Mouse (Mus musculus) thymus, adult 18-20 months (tissue): ENCODE data around the gene Wdr63.
A peak's percentile ranks its signal among the peaks of the same experiment; 100 is the strongest.

Experiments used
- DNase-seq, 2 experiments: peaks; one replicate each; pipeline ENCODE4 v3.0.0; 2022; ENCODE audit warnings: mixed read lengths in 2 of 2

The Wdr63 gene

DNA sequence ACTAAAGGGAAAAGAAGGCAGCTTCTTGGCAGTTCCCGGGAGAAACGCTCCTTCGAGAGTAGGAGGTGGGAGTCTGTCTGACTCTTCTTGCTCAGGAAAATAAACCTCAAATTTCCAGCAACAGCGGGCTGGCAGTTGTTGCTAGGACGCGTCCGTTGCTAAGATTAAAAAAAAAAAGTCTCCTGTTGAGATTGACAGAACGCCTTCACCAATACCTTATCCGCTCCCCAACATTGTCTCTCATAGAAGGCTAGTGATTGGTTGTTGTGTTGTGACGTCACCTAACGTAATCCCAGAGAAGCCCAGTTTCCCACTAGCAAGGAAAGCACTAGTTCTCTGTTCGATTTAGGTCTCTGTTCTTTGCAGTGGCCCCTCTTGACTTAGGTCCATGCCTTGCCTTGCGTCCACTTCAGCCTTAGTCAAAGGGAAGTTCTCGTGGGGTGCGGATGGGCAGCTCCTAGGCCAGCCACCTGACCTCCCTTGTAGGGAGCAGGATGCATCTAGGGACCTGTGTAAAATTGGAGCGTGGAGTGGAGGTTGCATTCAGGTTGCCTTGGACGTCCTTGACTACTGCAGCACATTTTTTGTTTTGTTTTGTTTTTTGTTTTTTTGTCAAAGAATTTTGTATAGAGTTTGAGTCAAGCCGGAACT is at the start of gene Wdr63:
Wdr63 (minus strand) TSS at position 210 of the 651 bp plus-strand sequence.
- DNase-seq = peak in 1 of 2 experiments; percentile 24

DNA sequence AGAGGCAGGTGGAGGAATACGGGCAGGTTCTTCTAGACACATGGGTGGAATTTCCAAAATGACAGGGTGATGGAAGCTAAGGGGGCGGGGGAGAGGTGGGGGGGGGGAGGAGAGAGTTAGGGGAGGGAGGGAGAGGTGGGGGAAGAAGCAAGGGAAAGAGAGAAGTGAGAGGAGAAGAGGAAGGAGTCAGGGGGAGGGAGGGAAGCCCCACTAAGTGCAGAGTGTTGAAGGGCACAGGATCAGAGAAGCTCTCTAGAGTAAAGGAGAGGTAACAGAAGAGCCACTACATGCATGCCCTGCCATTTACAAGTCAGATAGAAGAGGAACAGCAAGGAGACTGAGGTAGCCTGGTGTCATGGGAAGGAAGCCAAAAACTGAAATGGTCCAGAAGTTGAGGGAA is 48.9 kb upstream of the Wdr63 start:
- no peak for DNase-seq

DNA sequence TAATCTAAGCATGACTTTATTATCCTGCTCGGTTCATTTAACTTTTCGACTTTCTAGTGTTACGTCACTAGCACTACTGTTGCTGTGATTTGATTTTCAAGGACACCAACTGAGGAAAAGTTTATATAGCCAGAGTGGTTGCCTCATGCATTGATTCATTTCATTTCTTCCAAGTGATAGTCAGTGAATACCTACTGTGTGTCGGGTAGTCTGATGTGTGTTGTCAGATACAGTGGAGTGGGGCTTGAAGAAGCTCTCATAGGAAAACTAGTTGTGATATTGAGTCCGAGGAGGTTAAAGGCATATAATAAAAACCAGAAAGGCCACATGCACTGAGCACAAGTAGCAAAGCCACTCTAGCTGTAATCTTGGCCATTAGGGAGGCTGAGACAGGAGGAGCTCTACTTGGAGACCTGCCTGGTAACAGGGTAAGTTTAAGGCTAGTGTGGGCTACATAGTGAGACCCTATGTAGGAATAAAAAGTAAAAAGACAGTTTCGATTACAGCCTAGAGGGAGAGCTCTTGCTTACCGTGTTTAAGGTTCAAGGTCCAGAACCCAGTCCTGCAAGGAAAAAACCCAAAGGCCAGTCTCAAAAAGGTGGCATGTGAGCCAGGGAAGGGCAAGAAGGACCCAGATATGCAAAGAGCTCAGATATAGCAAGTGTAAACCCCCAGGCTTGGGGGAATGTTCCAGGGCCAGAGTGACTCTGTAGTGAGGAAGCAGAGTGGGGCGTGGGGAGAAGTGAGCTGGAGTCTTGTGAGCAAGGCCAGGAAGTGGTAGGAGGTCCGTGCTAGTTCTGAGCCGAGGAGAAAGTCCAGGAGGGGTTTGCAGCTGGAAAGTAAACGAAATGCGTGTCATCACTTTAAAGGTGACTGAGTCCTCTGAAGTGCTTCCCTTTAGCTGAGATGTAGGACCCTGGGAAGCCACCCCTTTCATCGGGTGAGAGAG is 48.0 kb upstream of the Wdr63 start:
- DNase-seq = peak in 1 of 2 experiments; percentile 20

DNA sequence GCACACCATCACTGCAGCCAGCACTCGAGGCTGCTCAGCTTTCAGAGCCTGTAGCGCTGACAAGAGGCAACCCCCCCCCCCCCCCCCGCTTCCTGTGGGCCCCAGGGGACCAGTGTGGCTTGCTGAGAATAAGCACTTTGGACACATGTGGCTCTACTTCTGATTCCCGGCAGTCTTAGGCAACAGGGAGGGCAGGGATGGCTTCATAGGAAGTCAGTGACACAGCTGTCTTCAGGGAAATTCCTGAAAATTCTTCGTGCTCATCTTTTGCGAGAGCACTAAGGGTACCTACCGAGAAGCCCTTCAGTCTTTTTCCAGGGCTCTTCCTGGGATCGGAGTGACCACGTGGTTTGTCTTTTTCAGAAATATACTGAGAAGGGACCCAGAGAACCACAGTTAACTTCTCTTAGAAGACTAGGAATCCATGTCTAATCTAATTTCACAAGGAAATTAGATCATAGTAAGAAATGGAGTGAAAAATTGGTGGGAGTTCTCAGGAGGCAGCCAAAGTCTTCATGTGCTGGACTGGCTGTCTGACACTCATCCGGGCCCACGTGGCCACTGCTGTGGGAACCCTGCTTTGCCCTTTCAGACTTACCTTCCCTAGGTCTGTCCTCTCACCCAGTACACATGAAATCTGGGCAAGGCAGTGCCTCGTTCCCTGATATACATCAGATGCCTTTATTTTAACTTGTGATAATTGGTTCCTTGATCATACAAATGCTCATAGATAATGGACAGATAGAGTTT is 46.1 kb upstream of the Wdr63 start:
- no peak for DNase-seq

DNA sequence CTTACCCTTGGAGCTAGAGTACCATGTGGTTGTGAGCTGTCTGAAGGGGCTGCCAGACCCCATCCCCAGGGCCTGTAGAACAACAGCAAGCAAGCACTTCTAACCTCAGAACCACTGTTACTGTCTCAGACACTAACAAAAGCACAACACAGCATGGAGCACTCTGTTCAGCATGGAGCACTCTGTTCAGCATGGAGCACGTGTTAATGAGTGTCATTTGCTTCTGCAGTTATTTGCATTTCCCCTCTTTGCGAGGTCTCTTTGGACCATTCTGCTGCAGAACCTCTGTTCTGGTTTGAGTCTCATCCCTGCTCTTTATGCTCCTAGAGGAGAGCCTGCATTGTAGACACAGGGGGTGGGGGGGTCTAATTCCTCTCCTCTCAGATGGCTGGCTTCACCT is 45.0 kb upstream of the Wdr63 start:
- DNase-seq = no peak

DNA sequence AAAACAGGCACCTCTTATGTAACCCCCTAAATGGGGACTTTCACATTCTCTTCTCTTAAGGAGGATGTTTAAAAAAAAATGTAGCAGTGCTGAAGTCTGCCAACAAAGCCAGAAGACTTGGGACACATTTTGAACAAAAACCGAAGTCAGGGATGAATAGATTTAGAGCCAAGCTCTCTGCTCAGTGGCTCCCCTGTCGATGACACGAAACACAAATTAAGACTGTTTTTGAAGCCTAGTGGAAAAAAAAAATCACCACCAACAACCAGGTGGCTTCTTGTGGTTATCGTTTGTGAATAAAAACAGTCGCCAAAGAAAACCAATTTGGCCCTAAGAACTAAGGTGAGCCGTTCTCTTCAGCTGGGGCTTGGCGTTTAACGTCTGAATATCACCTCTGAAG is 44.4 kb upstream of the Wdr63 start:
- DNase-seq = no peak

DNA sequence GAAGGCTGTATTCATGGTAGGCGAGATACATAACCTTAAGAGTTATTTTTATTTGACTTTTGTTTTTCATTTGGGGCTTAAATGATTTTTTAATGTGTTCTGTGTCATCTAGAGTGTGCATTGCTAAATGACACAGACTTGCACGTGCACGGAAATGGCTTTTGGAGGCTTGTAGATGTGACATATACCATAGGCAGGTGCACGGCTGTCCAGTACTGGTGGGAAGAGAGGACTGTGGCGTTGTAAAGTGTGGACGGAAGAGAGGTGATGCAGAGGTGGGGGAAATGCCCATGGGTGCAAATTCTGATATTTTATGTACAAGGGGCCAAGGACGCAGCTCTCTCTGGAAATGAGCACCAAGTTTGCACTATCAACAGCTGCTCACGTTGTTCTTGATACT is 43.8 kb upstream of the Wdr63 start:
- no peak for DNase-seq

DNA sequence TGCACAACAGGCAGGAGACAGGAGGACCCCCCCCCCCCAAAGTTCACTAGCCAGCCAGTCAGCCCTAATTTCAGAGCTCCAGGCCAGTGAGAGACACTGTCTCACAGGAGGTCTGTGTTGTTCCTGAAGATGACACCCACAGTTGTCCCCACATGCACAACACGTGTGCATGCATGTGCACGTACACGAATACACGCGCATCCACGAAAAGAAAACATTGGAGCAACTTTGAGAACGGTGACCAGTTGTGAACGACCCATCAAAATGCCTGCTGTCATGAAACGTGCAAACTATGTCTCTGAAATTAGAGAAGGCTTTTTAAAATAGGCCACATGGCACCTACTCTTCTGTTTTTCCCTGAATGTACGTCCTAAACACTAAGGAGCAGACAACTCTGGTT is 43.4 kb upstream of the Wdr63 start:
- no peak for DNase-seq

DNA sequence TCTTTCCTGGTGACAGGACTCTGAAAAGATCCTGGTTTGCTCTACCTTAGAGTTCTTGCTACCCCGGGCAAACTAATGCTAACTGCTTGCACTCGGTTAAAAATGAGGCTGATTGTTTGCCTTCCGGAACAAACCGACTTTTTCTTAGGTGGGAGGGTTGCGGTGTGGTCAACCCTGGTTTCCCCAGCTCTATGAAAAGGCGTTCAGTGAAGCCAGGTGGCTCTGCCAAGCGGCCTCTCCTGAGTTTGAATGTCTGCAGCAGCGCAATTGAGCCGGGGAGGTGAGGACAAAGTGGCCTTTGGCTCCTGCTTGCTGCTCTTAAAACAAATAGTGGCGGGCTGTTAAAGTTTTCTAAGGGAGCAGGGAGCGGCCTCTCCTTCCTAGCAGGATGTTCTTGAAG is 42.6 kb upstream of the Wdr63 start:
- DNase-seq = peak; percentile 25 to 48

DNA sequence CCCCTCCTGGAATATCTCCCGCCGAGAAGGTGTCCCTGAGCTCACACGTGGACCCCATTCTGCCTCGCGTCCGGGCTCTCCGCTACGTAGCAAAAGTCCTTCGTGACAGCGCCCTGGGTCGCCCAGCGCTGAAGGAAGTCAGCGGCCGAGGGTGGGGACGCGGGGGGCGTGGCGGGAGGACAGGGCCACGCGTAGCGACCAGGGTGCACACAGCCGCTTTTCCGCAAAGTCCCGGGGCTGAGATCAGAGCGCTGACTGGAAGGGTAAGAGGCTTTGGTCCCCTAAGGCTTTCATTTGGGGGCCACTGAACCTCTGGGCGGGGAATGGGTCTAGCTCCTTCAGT is 42.1 kb upstream of the Wdr63 start:
- peak; percentile 43 to 53 for DNase-seq

DNA sequence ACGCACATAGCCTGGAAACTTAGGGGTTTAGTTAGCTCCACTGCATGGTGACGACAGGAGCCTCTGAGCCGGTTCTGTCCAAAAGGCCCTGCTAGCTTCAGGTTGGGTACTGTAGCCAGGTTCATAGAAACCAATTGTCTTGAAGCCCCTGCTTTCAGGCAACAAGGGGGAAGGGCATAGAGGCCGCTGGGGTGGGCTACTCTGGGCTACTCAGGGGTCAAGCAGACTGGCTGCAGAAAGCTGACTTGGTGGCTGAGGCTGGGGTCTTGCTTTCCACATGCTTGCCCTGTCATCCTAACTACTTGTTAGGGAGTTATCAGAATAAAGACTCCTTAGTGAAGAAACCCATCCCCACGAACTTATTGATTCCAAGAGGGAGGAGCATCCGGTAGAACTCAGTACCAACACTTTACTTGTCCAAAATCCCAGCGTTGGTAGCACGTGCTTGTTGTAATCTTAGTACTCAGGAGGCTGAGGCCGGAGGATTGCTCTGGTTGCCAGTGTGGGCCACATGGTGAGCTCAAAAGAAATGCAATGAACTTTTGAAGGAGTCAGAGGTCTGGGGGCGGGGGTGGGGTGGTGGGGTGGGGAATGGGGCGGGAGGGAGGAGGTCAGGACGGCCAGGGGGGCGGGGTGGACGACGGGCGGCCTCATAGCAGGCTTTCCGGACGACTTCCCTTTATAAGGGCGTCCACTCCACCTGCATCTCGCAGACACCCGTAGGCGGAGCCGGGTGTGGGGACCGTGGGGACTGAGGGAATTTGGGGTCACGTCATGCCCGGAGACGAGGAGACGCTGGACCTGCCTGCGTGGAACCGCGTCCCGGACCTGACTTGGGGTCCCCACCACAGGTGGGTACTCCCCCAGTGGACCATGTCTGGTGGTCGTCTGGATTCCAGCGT is 41.5 kb upstream of the Wdr63 start, which contains the start of gene Mcoln2:
Mcoln2 (plus strand) TSS at position 678 of the 902 bp plus-strand sequence.
- DNase-seq = peak in 1 of 2 experiments; percentile 43

DNA sequence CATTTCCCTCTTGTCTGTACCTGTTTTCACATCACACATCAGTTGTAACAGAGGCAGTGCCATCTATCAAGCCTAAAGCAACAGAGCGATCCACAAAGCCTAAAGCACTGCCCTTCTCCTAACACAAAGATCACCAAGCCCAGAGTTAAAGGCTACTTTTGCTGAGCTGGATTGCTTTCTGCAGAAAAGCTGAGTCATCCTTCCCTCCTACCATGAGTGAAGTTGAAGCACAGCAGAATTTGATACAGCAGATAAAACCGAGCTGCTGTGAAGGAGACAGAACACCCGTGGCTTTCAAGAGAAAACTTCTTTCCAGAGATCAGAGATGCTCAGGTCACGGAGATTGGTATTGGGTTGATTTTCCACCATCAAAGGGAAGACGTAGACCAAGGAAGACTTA is 38.2 kb upstream of the Wdr63 start:
- DNase-seq = no peak

DNA sequence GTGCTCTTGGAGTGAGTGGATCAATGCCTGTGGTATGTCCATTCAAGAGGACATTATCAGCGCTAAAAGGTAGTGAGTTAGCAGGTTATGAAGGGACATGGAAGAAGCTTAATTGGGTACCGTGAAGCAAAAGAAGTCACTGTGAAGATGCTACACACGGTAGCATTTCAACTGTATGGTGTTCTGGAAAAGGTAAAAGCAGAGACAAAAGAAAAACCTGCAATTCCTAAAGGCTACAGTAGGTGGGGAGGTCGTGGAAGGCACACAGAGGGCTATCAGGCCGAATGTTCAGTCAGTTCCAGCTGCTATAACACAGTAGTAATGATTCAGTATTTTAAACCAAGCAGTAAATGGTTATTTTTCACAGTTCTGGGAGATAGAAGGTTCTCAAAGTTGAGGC is 37.6 kb upstream of the Wdr63 start:
- no peak for DNase-seq

DNA sequence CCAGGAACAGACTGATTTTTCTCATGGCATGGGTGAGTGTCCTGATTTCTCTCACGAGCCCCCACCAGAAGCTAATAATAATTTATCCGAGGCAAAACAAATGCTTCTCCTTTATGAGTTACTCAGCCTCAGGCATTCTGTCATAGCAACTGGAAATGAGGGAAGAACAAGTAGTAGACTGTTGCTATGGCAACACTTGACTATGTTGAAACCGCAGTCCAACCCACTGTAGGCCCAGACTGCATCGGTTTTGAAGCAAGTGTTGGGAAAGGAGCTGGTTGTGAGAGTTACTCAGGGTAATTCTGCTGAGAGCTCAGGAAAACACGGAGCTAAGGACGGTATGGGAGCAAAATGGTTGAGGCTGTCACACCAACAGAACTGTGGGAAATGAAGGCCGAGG is 34.6 kb upstream of the Wdr63 start:
- DNase-seq = no peak

DNA sequence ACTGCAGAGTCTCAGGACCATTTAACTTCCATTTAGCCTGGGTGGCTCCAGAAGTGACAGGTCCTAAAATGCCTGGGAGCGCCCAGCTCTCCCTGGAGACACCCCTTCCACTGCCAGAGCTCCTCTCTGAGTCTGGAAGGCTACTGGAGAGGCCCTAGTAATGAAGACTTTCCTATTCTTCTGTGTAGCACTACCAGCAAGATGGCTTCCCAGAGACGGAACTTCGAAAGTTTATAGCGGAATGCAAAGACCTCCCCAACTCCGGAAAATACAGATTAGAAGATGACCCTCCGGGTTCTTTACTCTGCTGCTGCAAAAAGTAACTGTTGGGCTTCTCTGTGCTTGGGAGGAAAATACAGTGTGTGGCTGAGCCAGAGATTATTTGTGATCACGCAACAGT is 32.3 kb upstream of the Wdr63 start:
- DNase-seq = no peak

DNA sequence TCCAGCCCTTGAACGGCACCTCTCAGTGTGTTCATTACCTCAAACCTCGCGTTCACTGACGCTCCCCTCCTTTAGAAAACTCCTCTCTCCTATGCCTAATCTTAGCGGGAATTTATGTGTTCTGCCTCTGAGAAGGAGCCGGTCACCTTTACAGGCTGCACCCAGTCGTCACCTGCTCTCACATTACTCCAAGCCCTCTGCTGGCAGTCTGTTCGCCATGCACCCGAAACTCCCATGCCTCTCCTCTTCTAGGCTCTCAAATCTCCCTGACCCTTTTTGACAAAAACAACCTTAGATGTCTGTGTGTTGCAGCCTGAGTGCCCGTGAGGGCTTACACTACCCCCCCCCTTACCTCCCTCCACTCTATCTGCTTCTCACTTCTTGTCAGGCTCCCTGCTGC is 28.5 kb upstream of the Wdr63 start:
- no peak for DNase-seq

DNA sequence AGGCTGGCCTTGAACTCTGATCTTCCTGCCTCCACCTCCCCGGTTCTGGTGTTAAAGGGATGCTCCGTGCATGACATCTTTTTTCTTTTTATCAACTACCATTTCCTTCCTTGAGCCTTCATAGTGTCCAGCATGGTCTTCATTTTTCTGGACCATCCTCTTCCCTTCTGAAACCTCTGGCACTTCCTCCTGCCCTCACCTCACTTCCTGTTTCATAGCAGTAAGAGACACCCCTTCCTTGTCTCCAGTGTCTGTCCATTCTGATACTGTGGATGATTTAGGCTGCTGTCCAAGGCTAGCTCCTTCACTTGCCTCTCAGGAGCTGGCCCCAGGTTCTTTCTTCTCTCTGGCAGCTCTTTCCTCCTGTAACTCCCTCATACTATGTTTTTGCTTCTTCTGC is 27.5 kb upstream of the Wdr63 start:
- no peak for DNase-seq

DNA sequence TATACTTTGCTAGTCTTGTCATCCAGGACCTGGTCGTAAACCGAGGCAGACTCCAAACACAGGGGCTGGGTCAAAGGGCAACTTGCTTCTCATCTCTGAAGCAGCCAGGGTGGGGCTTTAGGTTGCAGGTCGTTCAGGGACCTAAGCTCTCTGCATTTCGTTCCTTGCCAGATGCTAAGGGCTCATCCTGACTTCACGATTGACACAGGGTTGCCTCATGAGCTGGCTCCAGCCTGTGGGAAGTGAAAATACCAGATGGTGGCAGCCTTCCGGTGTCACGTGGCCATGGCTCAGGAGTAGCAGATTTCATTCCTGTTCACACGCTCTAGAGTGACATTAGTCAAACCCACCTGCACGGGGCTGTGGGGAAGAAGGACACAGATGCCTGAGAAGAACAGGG is 26.9 kb upstream of the Wdr63 start:
- no peak for DNase-seq

DNA sequence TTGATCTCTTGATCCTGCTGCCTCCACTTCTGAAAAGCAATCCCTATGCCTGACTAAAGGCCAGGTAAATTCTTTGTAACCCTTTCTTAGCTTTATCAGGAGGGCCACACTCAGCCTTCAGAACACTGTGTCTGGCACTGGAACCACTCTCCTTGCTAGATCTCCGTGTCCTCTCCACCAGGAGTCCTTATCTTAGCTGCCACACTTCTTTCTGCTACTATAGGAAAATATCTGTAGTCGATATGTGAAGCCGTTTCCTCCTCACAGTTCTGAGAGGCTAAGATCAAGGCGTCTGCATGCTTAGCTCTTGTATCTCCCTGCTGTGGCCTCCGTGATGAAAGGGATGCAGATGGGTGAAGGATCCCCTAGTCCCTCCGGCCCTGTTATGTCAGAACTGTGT is 19.3 kb upstream of the Wdr63 start:
- no peak for DNase-seq

DNA sequence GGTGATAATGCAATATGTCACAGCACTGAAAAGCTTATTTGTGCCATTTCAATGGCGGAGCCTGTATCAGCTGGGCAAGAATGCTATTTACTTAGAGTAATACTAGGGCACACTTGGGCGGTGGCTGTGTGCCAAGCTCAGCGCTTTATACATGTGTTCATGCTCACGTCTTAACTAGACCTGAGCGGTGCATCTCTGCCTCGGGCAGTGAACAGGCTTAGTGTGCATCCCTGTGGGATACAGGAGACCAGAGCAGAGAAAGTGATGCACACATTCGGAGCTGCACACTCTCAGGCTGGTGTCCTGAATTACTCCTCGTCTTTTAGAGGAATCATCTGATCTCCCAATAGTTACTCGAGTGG is 15.5 kb upstream of the Wdr63 start:
- no peak for DNase-seq

DNA sequence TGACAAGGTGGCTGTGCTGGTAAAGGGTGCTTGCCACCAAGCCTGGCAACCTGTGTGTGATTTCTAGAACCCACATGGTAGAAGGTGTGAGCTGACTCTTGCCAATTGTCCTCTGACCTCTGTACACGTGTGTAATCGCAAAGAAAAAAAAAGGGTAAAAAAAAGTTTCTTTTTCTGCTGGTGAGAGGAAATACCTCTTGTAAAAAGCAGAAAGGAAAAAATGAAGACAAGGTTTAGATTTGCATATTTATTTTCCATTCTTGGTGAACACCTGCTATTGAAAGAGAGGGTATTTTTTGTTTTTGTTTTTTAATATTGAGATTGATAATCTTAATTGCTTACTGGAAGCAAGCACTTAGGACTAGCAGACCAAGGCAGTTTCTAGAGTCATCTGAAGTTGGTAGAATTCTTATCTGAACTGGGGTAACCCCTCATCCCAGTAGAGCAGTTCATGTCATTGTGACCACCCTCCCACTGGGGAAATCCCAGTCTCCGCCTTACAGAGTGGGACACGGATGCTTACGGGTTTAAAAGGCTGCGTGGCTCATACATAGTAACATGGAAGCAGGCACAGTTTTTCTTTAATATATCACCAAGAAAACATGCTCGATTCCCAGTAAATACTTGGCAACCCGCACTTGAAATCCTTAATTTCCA is 15.0 kb upstream of the Wdr63 start:
- no peak for DNase-seq

DNA sequence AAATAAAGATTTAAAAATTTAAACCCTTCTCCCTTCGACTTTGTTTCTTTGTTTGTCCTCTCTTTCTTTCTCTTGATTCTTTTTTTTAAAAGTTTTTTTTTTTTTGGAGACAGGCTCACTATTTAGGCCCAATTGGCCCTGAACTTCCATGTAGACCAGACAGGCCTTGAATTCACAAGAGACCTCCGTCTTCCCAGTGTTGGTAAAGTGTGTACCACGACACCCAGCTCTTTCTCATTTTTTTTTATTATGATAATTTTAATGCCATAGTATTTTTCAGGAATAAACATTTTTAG is 14.1 kb upstream of the Wdr63 start:
- DNase-seq = no peak
